Mouse (Mus musculus): ENCODE measurements around the gene Utrn. TPM values are rescaled to one million over a fixed set of nuclear protein-coding genes. Genes with fewer than 3 reads are reported as not detected.

The Utrn gene
- polyA plus RNA-seq, 1 experiment from 2014 or later = 16.0 TPM

GRCm38 (mm10) chr10:12878661-12879312, 9.6 kb upstream of the Utrn start:
- no peaks in the 10 kb centered on the region for H3K36me3 ChIP-seq (ENCODE audit: control insufficient read depth, insufficient read depth, low read length)
- H3K9me3 ChIP-seq (ENCODE audit: control insufficient read depth, low read length) = no peaks in the 10 kb centered on the region

GRCm38 (mm10) chr10:12876426-12876825, 7.3 kb upstream of the Utrn start:
- Histone ChIP-seq H3K9ac (replicated peaks; ENCODE audit: low read depth, low read length) (no peak overlapping the region), H3K4me1 (ENCODE audit: control insufficient read depth, insufficient read depth, low read length) (0 out of 2 replicates have a peak, but pooled peaks cover 3% of the 10 kb centered on the region), H3K27ac (ENCODE audit: low read depth, low read length) (no peak overlapping the region), H3K4me2 (ENCODE audit: low read depth, low read length) (no peak overlapping the region), H3K27me3 (ENCODE audit: control insufficient read depth, insufficient read depth, low read length) (no peaks in the 10 kb centered on the region), H3K9me3 (ENCODE audit: control insufficient read depth, low read length) (no peaks in the 10 kb centered on the region), H3K36me3 (ENCODE audit: control insufficient read depth, insufficient read depth, low read length) (no peaks in the 10 kb centered on the region), H3K4me3 (ENCODE audit: low read depth, low read length) (no peak overlapping the region)
- WGBS = 94% methylated on average over 3 of the region's 3 CpGs
- no peak for ATAC-seq (ENCODE audit: low read depth)

More at GRCm38 (mm10) chr10:12878661-12879312, 9.6 kb upstream of the Utrn start:
- Histone ChIP-seq H3K4me2 (ENCODE audit: low read depth, low read length) (no peak overlapping the region), H3K9ac (replicated peaks; ENCODE audit: low read depth, low read length) (no peak overlapping the region), H3K4me1 (ENCODE audit: control insufficient read depth, insufficient read depth, low read length) (0 out of 2 replicates have a peak, but pooled peaks cover 3% of the 10 kb centered on the region), H3K27ac (ENCODE audit: low read depth, low read length) (no peak overlapping the region), H3K27me3 (ENCODE audit: control insufficient read depth, insufficient read depth, low read length) (no peaks in the 10 kb centered on the region), H3K4me3 (ENCODE audit: low read depth, low read length) (no peak overlapping the region)
- 4% methylated on average over 14 of the region's 14 CpGs for WGBS
- ATAC-seq (ENCODE audit: low read depth) = 0 out of 2 replicates have a peak, but pooled peaks have one; percentile 38

- ATAC-seq (ENCODE audit: low read depth) = no peak
- Histone ChIP-seq H3K4me2 (ENCODE audit: low read depth, low read length) (no peak overlapping the region), H3K27ac (ENCODE audit: low read depth, low read length) (no peak overlapping the region), H3K4me3 (ENCODE audit: low read depth, low read length) (no peak overlapping the region), H3K4me1 (ENCODE audit: control insufficient read depth, insufficient read depth, low read length) (0 out of 2 replicates have a peak, but pooled peaks cover 3% of the 10 kb centered on the region), H3K27me3 (ENCODE audit: control insufficient read depth, insufficient read depth, low read length) (no peaks in the 10 kb centered on the region), H3K9ac (replicated peaks; ENCODE audit: low read depth, low read length) (no peak overlapping the region), H3K9me3 (ENCODE audit: control insufficient read depth, low read length) (no peaks in the 10 kb centered on the region), H3K36me3 (ENCODE audit: control insufficient read depth, insufficient read depth, low read length) (no peaks in the 10 kb centered on the region)
- WGBS = 88% methylated on average over 4 of the region's 4 CpGs
Observed at GRCm38 (mm10) chr10:12875410-12875809, 6.2 kb upstream of the Utrn start.

- Histone ChIP-seq H3K27me3 (ENCODE audit: control insufficient read depth, insufficient read depth, low read length) (no peaks in the 10 kb centered on the region), H3K9me3 (ENCODE audit: control insufficient read depth, low read length) (no peaks in the 10 kb centered on the region), H3K4me3 (ENCODE audit: low read depth, low read length) (no peak overlapping the region), H3K27ac (ENCODE audit: low read depth, low read length) (no peak overlapping the region), H3K9ac (replicated peaks; ENCODE audit: low read depth, low read length) (no peak overlapping the region), H3K4me2 (ENCODE audit: low read depth, low read length) (no peak overlapping the region), H3K4me1 (ENCODE audit: control insufficient read depth, insufficient read depth, low read length) (0 out of 2 replicates have a peak, but pooled peaks cover 3% of the 10 kb centered on the region), H3K36me3 (ENCODE audit: control insufficient read depth, insufficient read depth, low read length) (no peaks in the 10 kb centered on the region)
- ATAC-seq (ENCODE audit: low read depth) = no peak
- WGBS = 83% methylated on average over 8 of the region's 8 CpGs
Observed at GRCm38 (mm10) chr10:12874577-12875277, 5.6 kb upstream of the Utrn start.

GRCm38 (mm10) chr10:12869846-12870245, 681 bp upstream of the Utrn start:
- 0 out of 2 replicates have a peak, but pooled peaks cover 8% of the 10 kb centered on the region for H3K4me1 ChIP-seq (ENCODE audit: control insufficient read depth, insufficient read depth, low read length)
- H3K36me3 ChIP-seq (ENCODE audit: control insufficient read depth, insufficient read depth, low read length) = no peaks in the 10 kb centered on the region
- no peak overlapping the region; the same call in 1 of the 2 replicates for H3K4me3 ChIP-seq (ENCODE audit: low read depth, low read length)
- ATAC-seq (ENCODE audit: low read depth) = no peak
- H3K27me3 ChIP-seq (ENCODE audit: control insufficient read depth, insufficient read depth, low read length) = no peaks in the 10 kb centered on the region
- H3K9me3 ChIP-seq (ENCODE audit: control insufficient read depth, low read length) = no peaks in the 10 kb centered on the region
- H3K9ac ChIP-seq (replicated peaks; ENCODE audit: low read depth, low read length) = no peak overlapping the region
- no peak overlapping the region for H3K27ac ChIP-seq (ENCODE audit: low read depth, low read length)
- WGBS = 33% methylated on average over 1 of the region's 1 CpGs
- H3K4me2 ChIP-seq (ENCODE audit: low read depth, low read length) = peak overlapping the region; percentile 84

DNA sequence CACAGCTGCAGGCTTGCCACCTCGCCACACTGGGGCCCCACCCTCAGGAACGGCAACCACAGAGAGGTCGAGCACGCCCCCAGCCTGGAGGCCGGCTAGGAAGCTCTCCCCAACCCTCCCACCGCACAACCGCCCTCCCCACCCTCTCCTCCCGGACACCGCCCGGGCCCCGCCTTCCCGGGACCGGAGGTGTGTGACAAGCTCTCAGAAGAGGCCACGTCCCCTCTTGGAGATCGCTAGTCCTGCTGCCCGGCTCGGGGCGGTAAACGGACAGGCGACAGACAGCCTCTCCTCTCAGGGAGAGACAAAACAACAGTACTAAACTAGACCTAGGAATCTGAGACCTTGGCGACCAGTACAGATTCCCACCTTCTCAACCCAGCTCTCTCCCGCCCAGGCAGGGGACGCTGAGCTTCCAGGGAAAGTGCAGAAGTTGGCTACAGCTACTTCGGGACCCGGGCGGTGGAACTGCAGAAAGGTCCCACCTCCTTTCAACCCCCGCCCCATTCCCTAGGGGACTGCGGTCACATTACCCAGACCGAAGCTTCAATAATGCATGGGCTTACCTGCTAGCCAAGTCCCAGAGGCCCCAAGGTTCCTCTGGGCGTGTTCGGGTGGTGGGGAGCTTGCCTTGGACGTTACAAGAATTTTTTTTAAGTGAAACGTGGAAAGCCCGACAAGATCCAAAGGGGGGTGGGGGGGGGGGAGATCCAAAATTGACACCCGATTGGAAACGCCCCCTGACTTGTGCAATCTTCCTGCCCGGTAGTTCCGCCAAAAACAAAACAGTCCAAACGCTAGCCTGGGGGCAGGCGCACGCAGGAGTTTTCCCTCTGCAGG, 756 bp downstream of the Utrn start:
- Histone ChIP-seq H3K9ac (replicated peaks; ENCODE audit: low read depth, low read length) (peak overlapping the region; percentile 68), H3K27me3 (ENCODE audit: control insufficient read depth, insufficient read depth, low read length) (no peaks in the 10 kb centered on the region), H3K9me3 (ENCODE audit: control insufficient read depth, low read length) (no peaks in the 10 kb centered on the region), H3K4me1 (ENCODE audit: control insufficient read depth, insufficient read depth, low read length) (0 out of 2 replicates have a peak, but pooled peaks cover 8% of the 10 kb centered on the region), H3K36me3 (ENCODE audit: control insufficient read depth, insufficient read depth, low read length) (no peaks in the 10 kb centered on the region), H3K4me2 (ENCODE audit: low read depth, low read length) (peak overlapping the region; percentile 84), H3K4me3 (ENCODE audit: low read depth, low read length) (peak overlapping the region; percentile 65), H3K27ac (ENCODE audit: low read depth, low read length) (peak overlapping the region; percentile 64)
- ATAC-seq (ENCODE audit: low read depth) = peak; percentile 42
- under 1% methylated on average over 41 of the region's 41 CpGs for WGBS

- WGBS = under 1% methylated on average over 12 of the region's 12 CpGs
- H3K9me3 ChIP-seq (ENCODE audit: control insufficient read depth, low read length) = no peaks in the 10 kb centered on the region
- peak overlapping the region; percentile 65 for H3K4me3 ChIP-seq (ENCODE audit: low read depth, low read length)
- peak overlapping the region; percentile 68; the same call in 1 of the 2 replicates for H3K9ac ChIP-seq (replicated peaks; ENCODE audit: low read depth, low read length)
- no peaks in the 10 kb centered on the region for H3K36me3 ChIP-seq (ENCODE audit: control insufficient read depth, insufficient read depth, low read length)
- H3K4me1 ChIP-seq (ENCODE audit: control insufficient read depth, insufficient read depth, low read length) = 0 out of 2 replicates have a peak, but pooled peaks cover 8% of the 10 kb centered on the region
- peak; percentile 79; the same call in 1 of the 2 replicates for ATAC-seq (ENCODE audit: low read depth)
- peak overlapping the region; percentile 84 for H3K4me2 ChIP-seq (ENCODE audit: low read depth, low read length)
- no peak overlapping the region for H3K27ac ChIP-seq (ENCODE audit: low read depth, low read length)
- no peaks in the 10 kb centered on the region for H3K27me3 ChIP-seq (ENCODE audit: control insufficient read depth, insufficient read depth, low read length)
Observed at GRCm38 (mm10) chr10:12867733-12868188, 1.4 kb downstream of the Utrn start.

DNA sequence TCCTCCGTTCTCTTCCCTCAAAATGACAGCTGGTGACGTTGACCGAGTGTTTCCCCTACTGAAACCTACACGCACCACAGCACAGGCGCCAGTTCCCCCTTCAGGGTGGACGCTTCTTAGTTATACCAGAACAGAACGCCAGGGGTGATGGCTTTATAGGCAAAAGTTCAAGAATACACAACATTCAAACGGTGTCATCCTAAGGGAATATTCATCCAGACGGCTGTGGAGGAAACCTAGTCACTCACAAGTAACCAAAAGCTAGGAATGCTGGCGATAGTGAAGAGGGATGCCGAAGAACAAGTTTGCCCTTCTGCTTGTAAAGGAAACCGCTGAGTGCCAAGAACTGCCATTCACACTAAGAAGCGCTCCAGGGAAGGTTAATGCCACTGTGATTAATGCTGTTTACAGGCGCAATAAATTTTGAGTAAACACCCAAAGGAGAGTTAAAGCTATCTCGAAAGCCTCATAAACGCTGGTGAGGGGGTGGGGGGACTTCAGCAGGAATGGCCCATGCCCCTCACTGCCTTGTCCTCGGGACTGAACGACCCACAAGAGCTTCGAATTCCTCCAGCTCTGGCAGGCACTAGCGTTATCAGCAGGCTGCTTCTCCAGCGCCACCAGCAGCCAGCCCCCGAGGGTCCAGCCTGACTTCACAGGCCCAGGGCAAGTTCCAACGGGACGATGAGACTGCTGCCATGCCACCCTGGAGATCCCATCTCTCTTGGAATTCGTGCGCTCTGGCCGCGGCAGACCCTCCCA, 2.0 kb downstream of the Utrn start:
- Histone ChIP-seq H3K36me3 (ENCODE audit: control insufficient read depth, insufficient read depth, low read length) (no peaks in the 10 kb centered on the region), H3K9ac (replicated peaks; ENCODE audit: low read depth, low read length) (no peak overlapping the region), H3K4me1 (ENCODE audit: control insufficient read depth, insufficient read depth, low read length) (0 out of 2 replicates have a peak, but pooled peaks cover 8% of the 10 kb centered on the region), H3K27me3 (ENCODE audit: control insufficient read depth, insufficient read depth, low read length) (no peaks in the 10 kb centered on the region), H3K9me3 (ENCODE audit: control insufficient read depth, low read length) (no peaks in the 10 kb centered on the region), H3K4me3 (ENCODE audit: low read depth, low read length) (peak overlapping the region; percentile 65), H3K4me2 (ENCODE audit: low read depth, low read length) (peak overlapping the region; percentile 84), H3K27ac (ENCODE audit: low read depth, low read length) (no peak overlapping the region)
- ATAC-seq (ENCODE audit: low read depth) = peak; percentile 29
- 1% methylated on average over 28 of the region's 28 CpGs for WGBS
